Mouse (Mus musculus): ENCODE data around the gene Chgb. TPM values are rescaled to one million over a fixed set of nuclear protein-coding genes. Genes with fewer than 3 reads are reported as not detected.

Gene Chgb
- total RNA-seq (2021) = 10 to 100 TPM; 91.1 to 91.7 TPM

- no peak for DNase-seq
- intact Hi-C loops (cut with DNase I) = loop anchor here (10.0 kb wide), 1 partner anchor 66 kb away; no protein-coding TSS in a partner anchor
Measured at GRCm38 (mm10) chr2:132780978-132781377, at the start of gene Chgb. TSS of gene Chgb (plus strand) at chr2:132781278.

DNA sequence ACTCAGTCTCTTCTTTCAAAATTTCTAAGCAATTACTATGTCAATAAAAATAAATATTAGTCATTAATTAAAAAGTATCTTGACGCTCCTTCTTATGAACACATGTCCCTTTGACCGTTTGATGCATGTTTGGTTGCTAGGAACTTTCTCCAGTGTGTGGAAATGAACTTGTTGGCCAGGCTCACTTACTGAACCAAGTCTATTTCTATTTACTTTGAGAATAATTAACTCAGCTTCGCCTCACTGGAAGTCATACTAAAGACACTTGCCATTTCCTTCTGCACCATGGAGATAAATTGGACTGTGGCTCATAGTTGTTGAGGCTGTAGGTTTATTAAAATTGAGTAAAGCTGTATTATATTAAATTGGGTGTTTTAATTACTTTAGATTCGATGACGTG, 48.1 kb upstream of the Chgb start:
- DNase-seq = no peak
- intact Hi-C loops (cut with DNase I) = no loop called here

DNA sequence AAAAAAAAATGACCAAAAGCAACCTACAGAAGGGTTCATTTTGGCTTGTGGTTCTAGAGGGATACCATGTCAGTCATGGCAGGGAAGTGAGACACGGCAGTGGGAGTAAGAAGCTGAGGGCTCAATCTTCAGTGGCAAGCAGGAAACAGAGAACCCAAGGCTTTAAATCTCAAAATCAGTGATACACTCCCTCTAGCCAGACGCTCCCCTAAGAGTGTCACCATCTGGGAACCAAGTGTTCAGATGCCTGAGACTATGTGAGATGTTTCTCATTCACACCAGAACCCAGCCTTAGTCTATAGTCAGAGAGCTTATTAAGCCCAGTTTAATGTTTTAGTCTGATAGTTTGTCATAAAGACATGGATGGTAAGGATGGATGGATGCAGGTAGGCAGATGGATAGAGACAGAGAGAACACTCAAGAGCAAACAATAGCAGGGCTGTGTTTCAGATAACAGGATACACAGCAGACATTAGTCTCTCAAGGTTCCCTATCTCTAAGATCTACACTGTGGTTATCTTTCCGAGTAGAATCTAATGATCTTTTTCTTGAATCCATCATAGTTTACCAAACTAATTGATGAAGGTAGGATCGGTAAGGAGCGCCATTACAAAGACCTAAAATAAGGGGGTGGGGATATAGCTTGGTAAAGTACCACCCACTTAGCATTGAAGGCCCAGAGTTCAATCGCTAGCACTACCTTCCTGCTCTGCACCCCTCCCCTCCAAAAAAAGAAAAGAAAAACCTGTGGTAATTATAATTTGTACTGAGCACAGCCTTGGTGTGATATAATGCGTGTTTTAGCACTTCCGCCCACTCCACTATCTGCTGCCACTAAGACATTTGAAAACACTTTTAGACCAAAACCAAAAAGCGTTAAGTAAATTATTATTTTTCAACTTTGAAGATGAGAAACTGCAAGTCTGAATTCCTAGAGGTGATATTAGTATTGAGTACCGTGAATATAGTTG, 47.2 kb upstream of the Chgb start:
- intact Hi-C loops (cut with DNase I) = no loop called here
- DNase-seq = no peak

- intact Hi-C loops (cut with DNase I) = no loop called here
- DNase-seq = no peak
Measured at GRCm38 (mm10) chr2:132738816-132739432, 42.2 kb upstream of the Chgb start.

DNA sequence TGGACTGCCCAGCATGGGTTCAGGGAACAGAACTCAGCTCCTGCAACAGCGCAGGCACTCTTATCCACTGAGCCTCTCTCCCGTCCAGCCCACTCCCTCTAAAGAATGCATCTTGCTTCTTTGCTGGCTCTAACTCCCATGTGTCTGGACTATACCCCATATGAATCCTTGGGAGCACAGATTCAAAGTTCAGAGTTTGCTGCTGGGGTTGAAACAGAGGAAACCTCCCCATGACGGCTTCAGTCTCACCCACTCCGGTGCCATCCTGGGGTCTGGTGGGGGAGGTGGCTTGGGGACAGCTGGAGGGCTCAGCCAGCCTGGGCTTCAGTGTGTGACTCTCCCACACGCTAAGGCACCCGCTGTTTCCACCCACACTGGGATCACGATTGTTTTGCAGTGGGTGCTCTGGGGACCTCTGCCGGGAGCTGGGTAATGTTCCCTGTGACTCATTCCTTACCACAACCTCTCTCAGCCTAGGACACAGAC, 39.2 kb upstream of the Chgb start:
- intact Hi-C loops (cut with DNase I) = no loop called here

GRCm38 (mm10) chr2:132744866-132745265, 36.2 kb upstream of the Chgb start:
- DNase-seq = no peak
- intact Hi-C loops (cut with DNase I) = no loop called here

More for the DNA sequence above, 39.2 kb upstream of the Chgb start:
- no peak for DNase-seq

DNA sequence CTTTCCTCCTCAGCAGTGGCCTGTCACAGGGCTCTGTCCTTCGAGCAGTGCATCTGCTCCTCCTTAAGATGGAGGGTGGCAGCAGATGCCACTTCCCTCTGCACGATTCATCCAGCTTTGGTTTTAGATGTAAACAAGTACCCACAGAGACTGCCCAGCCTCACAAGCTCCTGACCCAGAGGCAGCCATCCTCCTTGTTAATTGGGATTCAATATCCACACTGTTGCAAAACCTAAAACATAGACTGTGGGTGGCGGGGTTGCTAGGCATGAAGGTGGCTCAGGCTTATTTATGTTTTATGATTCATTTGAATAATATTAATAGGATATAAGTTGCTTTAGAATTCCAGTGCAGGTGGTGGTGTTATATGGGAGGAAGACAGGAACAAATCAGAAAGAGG, 35.0 kb upstream of the Chgb start:
- intact Hi-C loops (cut with DNase I) = no loop called here
- no peak for DNase-seq

- no peak for DNase-seq
- intact Hi-C loops (cut with DNase I) = no loop called here
Measured at GRCm38 (mm10) chr2:132750726-132751125, 30.4 kb upstream of the Chgb start.

- peak; percentile 50 for DNase-seq
- intact Hi-C loops (cut with DNase I) = no loop called here
Measured at GRCm38 (mm10) chr2:132751141-132752066, 29.7 kb upstream of the Chgb start.

DNA sequence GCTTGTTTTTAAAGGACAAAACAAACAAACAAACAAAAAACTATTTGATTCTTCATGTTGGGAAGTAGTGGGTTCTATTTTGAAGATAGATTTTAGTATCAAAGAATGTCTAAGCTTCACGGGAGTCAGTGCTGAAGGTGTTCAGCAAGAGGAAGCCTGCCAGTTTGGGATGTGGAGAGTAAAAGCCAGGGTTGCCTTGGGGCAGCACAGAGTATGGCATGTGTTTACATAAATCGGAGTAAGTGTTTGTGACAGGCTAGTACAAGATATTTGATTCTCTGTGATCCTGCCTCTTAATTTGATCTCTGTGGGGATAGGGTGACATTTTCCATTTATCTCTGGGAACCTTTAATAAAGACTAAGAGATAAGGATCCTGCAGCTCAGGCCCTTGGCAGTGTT, 28.7 kb upstream of the Chgb start:
- intact Hi-C loops (cut with DNase I) = no loop called here
- DNase-seq = no peak

GRCm38 (mm10) chr2:132753137-132753536, 27.9 kb upstream of the Chgb start:
- no peak for DNase-seq
- intact Hi-C loops (cut with DNase I) = no loop called here

GRCm38 (mm10) chr2:132757911-132758310, 23.2 kb upstream of the Chgb start:
- intact Hi-C loops (cut with DNase I) = no loop called here
- no peak for DNase-seq

- intact Hi-C loops (cut with DNase I) = no loop called here
- no peak for DNase-seq
Measured at GRCm38 (mm10) chr2:132770822-132771221, 10.3 kb upstream of the Chgb start.

GRCm38 (mm10) chr2:132781439-132782068, 476 bp downstream of the Chgb start:
- DNase-seq = peak; percentile 84
- intact Hi-C loops (cut with DNase I) = loop anchor here (10.0 kb wide), 1 partner anchor 67 kb away; no protein-coding TSS in a partner anchor

- intact Hi-C loops (cut with DNase I) = loop anchor here (10.0 kb wide), 1 partner anchor 69 kb away; no protein-coding TSS in a partner anchor
- no peak for DNase-seq
Measured at GRCm38 (mm10) chr2:132784039-132784438, 3.0 kb downstream of the Chgb start.

- intact Hi-C loops (cut with DNase I) = no loop called here
- DNase-seq = peak; percentile 24
Measured at GRCm38 (mm10) chr2:132793441-132794203, 12.5 kb downstream of the Chgb start.

GRCm38 (mm10) chr2:132794204-132794586, 13.1 kb downstream of the Chgb start:
- intact Hi-C loops (cut with DNase I) = no loop called here
- DNase-seq = no peak

DNA sequence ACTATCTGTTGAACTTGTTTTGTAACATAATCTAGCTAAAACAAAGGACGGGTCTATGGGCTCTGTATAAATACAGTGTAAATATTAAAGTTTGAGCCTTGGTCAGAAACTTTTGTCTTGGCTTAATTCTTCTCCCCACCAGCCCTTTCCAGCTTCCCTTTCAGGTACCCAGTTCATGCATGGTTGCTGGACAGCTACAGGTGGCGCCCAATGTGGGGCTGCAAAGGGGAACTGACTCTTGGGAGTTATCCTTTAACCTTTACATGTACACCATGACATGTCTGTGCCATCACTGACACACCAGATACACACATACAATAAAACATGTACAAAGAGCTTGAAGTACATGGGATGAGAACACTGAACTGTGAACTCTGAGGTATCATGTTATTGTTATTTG, 21.9 kb downstream of the Chgb start:
- intact Hi-C loops (cut with DNase I) = loop anchor here (10.0 kb wide), 1 partner anchor 268 kb away; no protein-coding TSS in a partner anchor
- DNase-seq = no peak

- peak; percentile 94 for DNase-seq
- intact Hi-C loops (cut with DNase I) = no loop called here
Measured at GRCm38 (mm10) chr2:132815608-132816314, 34.7 kb downstream of the Chgb start, which contains the start of the genes Trmt6 and Mcm8. TSS of gene Trmt6 (minus strand) at chr2:132816055. TSS of gene Mcm8 (plus strand) at chr2:132816141.
